8 mouse cellular contexts compared by ENCODE assay signal in genomic region chr11:97531381-97532260, GRCm38 (mm10). TPM values are rescaled to one million over a fixed set of nuclear protein-coding genes. Genes with fewer than 3 reads are reported as not detected.
A peak's percentile ranks its signal among the peaks of the same experiment; 100 is the strongest.
DNase-seq lines count a peak whose midpoint lies in the region; ATAC-seq lines count a peak whose summit lies in the region.

No protein-coding gene starts in this region.

- H3K4me2 ChIP-seq in heart, embryonic 13.5 days, result peak overlapping the region; percentile 89
- H3K4me2 ChIP-seq in liver, embryonic 11.5 days, result peak overlapping the region; percentile 82

- peak overlapping the region; percentile 70 for H3K9ac ChIP-seq in heart, embryonic 13.5 days
- H3K9ac ChIP-seq in liver, embryonic 11.5 days (ENCODE audit: low read depth, low read length), result peak overlapping the region; percentile 5; the same call in 1 of the 2 replicates

- H3K27ac ChIP-seq in brown adipose tissue, adult 24 weeks (replicated peaks; ENCODE audit: low read depth, low read length), result no peak overlapping the region
- no peak overlapping the region for H3K27ac ChIP-seq in heart, embryonic 13.5 days (replicated peaks)
- no peak overlapping the region for H3K27ac ChIP-seq in liver, embryonic 11.5 days (ENCODE audit: low read depth, low read length)

- no peaks in the 10 kb centered on the region for H3K9me3 ChIP-seq in heart, embryonic 13.5 days
- H3K9me3 ChIP-seq in liver, embryonic 11.5 days (ENCODE audit: control insufficient read depth, low read length), result no peaks in the 10 kb centered on the region

- DNase-seq in kidney, postnatal 10 days, result peak; percentile 94
- DNase-seq in liver, embryonic 11.5 days (ENCODE audit: low spot score), result peak; percentile 85
- peak; percentile 94 for DNase-seq in naive thymus-derived CD4-positive, alpha-beta T cell, adult 2 months (ENCODE audit: low read depth)
- peak; percentile 91 for DNase-seq in splenic B cell, adult 2 months (ENCODE audit: low read depth, low spot score)

- peaks cover 90% of the 10 kb centered on the region for H3K27me3 ChIP-seq in heart, embryonic 13.5 days (replicated peaks)
- peaks cover 55% of the 10 kb centered on the region for H3K27me3 ChIP-seq in liver, embryonic 11.5 days (replicated peaks; ENCODE audit: control insufficient read depth, insufficient read depth, low read length)
- peaks cover 1% of the 10 kb centered on the region; the same call in 1 of the 2 replicates for H3K27me3 ChIP-seq in splenic B cell, adult 2 months (ENCODE audit: control insufficient read depth, insufficient read depth, low read length, poor library complexity, severe bottlenecking)

- H3K4me3 ChIP-seq in brown adipose tissue, adult 24 weeks (ENCODE audit: insufficient read depth, low read depth, low read length), result peak overlapping the region; percentile 54
- H3K4me3 ChIP-seq in heart, embryonic 13.5 days, result peak overlapping the region; percentile 55
- H3K4me3 ChIP-seq in liver, embryonic 11.5 days (ENCODE audit: low read depth, low read length), result peak overlapping the region; percentile 53

- ATAC-seq in CD4-positive, CD25-positive, alpha-beta regulatory T cell, adult 4 months, result peak; percentile 78
- peak; percentile 84 for ATAC-seq in erythroid progenitor cell, adult 5-6 weeks (replicated peaks; ENCODE audit: low FRiP score, poor library complexity, severe bottlenecking)
- no peak for ATAC-seq in heart, embryonic 13.5 days (ENCODE audit: extremely low read depth, insufficient number of reproducible peaks, low FRiP score, low TSS enrichment)
- ATAC-seq in liver, embryonic 11.5 days (replicated peaks; ENCODE audit: low FRiP score), result peak; percentile 76

- H3K36me3 ChIP-seq in heart, embryonic 13.5 days, result no peaks in the 10 kb centered on the region
- no peaks in the 10 kb centered on the region for H3K36me3 ChIP-seq in liver, embryonic 11.5 days (ENCODE audit: control insufficient read depth, insufficient read depth, low read length)
- H3K36me3 ChIP-seq in splenic B cell, adult 2 months (ENCODE audit: control insufficient read depth, insufficient read depth, low read length, poor library complexity, severe bottlenecking), result no peaks in the 10 kb centered on the region

- H3K4me1 ChIP-seq in brown adipose tissue, adult 24 weeks (ENCODE audit: control insufficient read depth, insufficient read depth, insufficient read length, low read length), result no peaks in the 10 kb centered on the region
- H3K4me1 ChIP-seq in heart, embryonic 13.5 days, result peaks cover 37% of the 10 kb centered on the region
- H3K4me1 ChIP-seq in liver, embryonic 11.5 days (replicated peaks; ENCODE audit: control insufficient read depth, insufficient read depth, low read length), result peaks cover 21% of the 10 kb centered on the region

- WGBS in heart, embryonic 13.5 days, result 5% methylated on average over 46 of the region's 46 CpGs
- WGBS in liver, embryonic 11.5 days, result 6% methylated on average over 46 of the region's 46 CpGs

RNA-seq across cellular contexts. Expression of gene 4933428G20Rik, which starts 31.5 kb away (rescaled TPM):
- polyA plus RNA-seq in CD4-positive, CD25-positive, alpha-beta regulatory T cell, adult 4 months (2017; shearing (Covaris generic)), result not detected
- not detected in 2 replicates for polyA plus RNA-seq in brown adipose tissue, adult 24 weeks (2012; ENCODE audit: insufficient read depth, insufficient read length, missing spikeins)
- not detected in 2 replicates for total RNA-seq in erythroid progenitor cell, adult 5-6 weeks (2015; ENCODE audit: low replicate concordance)
- total RNA-seq in erythroid progenitor cell, adult 5-6 weeks (2017; ENCODE audit: low replicate concordance), result not detected in 2 replicates
- 0.84 and 1.5 TPM in 2 replicates for polyA plus RNA-seq in heart, embryonic 13.5 days (2015; fragmentation: Nextera tagmentation; extraction: Ambion mirVana)
- polyA plus RNA-seq in liver, embryonic 11.5 days (2014; fragmentation: Nextera tagmentation; extraction: Ambion mirVana), result 0.21 and 0.44 TPM in 2 replicates

RNA-seq across cellular contexts. Expression of gene Srcin1, which starts 44.4 kb away (rescaled TPM):
- polyA plus RNA-seq in CD4-positive, CD25-positive, alpha-beta regulatory T cell, adult 4 months (2017; shearing (Covaris generic)), result not detected
- 0.21 and 0.32 TPM in 2 replicates for polyA plus RNA-seq in brown adipose tissue, adult 24 weeks (2012; ENCODE audit: insufficient read depth, insufficient read length, missing spikeins)
- total RNA-seq in erythroid progenitor cell, adult 5-6 weeks (2015; ENCODE audit: low replicate concordance), result not detected in 2 replicates
- not detected in 2 replicates for total RNA-seq in erythroid progenitor cell, adult 5-6 weeks (2017; ENCODE audit: low replicate concordance)
- polyA plus RNA-seq in heart, embryonic 13.5 days (2015; fragmentation: Nextera tagmentation; extraction: Ambion mirVana), result 0.03 and 0.08 TPM in 2 replicates
- polyA plus RNA-seq in liver, embryonic 11.5 days (2014; fragmentation: Nextera tagmentation; extraction: Ambion mirVana), result 0.13 and 0.14 TPM in 2 replicates
